Mouse (Mus musculus): Measurements from ENCODE around the gene Cul5. TPM values are rescaled to one million over a fixed set of nuclear protein-coding genes. Genes with fewer than 3 reads are reported as not detected.

Cul5 gene
- 10 to 100 TPM; 36.0 to 39.9 TPM for total RNA-seq (2023)

DNA sequence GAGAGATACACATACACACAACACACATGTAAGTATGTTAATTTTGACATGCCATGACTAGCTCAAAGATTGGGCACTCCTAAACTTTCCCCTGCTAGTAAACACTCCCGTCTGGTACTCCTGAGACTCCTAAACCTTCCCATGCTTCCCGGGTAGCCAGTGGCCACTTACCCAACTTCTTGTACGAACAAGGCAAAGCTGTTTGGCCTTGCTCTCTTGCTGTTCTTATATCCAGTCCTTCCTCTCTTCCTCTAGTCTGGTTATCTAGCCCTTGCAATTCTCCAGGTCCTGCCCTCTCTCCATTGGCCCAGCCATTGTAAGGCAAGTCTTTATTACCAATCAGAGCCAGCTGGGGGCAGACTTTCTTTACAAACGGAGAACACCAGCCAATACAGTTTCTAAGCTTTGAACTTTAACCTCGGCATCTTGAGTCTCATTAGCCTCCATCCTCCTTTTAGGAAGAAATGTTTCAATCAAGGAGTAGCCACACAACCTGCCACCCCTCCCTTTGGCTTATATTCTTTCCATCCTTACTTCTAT is at the start of gene Cul5:
Cul5 (minus strand) TSS at position 335 of the 540 bp plus-strand sequence.

DNA sequence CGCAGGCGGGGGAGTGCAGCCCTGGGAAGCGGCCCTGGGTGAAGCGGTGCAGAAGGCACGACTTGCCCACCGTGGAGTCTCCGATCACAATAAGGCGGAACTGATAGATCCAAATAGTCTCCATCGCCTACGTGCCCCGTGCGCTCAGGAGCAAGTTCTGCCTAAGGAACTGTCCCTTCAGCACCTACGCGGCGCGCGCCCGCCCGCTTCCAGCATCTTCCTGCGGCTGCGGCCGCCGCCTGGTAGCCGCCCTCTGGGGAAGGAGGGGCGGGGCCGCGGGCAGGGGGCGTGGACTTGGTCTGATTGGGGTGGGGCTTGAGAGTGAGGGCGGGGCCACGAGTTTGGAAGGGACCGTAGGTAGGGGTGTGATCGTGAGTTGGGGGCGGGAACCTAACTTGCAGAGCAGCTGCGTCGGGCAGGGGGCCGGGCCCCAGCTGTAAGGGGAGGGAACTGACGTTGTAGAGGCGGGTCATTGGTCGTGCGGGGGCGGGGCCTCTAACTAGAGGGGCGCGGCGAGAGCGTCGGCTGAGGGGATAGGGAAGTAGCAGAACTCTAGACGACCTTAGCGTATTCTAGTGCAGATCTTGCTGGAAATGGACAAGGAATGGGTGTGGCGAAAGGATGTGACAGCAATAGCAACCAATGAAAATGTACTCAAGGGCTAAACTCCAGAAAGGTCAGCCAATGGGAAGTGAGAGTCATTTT is 36.3 kb upstream of the Cul5 start, which contains the start of gene Rab39:
Rab39 (minus strand) TSS at position 241 of the 705 bp plus-strand sequence.

DNA sequence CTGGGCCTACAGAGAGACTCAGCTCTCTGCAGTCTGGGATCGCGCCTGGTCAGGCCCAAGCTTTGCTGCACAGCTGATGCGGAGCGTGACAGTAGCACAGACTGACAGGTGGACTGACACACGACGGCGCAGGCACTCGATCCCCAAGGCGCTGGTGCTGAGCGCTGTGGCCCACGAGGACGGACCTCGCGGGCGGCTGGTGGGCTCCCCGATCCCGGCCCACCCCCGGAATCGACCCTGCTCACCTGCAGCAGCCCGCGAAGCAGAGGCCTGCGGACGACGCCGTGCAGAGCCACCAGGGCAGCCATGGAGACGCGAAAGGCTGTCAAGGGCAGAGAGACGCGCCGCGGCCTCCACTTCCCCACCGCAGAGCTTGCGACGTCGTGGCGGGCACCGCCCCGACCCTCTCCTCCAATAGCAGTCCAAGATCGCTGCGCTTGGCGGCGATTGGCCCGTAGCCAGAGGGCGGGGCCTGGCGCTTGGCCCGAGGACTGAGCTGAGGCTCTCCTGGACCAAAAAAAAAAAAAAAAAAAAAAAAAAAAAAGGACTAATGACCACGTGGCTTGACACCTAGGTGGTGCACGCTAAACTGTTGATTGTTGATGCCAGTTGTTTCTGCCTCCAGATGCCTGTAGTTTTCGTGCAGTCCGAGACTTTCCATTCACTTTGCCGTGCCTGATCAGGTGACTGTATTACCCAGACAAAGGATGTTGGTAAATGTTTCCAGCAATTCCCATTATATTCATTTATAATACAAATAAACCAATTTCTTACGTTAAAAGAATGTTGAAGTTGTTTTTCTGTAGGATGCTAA is 59.6 kb downstream of the Cul5 start, which contains the start of gene Acat1:
Acat1 (minus strand) TSS at position 415 of the 814 bp plus-strand sequence.

Other genes starting within 250 kb of the Cul5 start
- gene Atm, start 133.3 kb downstream of the Cul5 start, total RNA-seq (2023) = 10 to 100 TPM; 60.1 to 67.8 TPM
- 10 to 100 TPM; 19.5 to 20.6 TPM for gene Npat, start 133.0 kb downstream of the Cul5 start, total RNA-seq (2023)
- 10 to 100 TPM; 24.1 to 26.6 TPM for gene Acat1, start 59.6 kb downstream of the Cul5 start, total RNA-seq (2023)
- gene Rab39, start 36.2 kb upstream of the Cul5 start, total RNA-seq (2023) = 1 to 10 TPM; 6.4 to 7.9 TPM
- 1 to 10 TPM; 2.8 to 3.4 TPM for gene Slc35f2, start 101.5 kb upstream of the Cul5 start, total RNA-seq (2023)
- not detected for gene Sln, start 180.2 kb upstream of the Cul5 start, total RNA-seq (2023)

Measured in B cell, adult 67 days (primary cell).